Mouse (Mus musculus): ENCODE data around the gene Igll1. TPM values are rescaled to one million over a fixed set of nuclear protein-coding genes. Genes with fewer than 3 reads are reported as not detected.

The Igll1 gene
- polyA plus RNA-seq, 1 experiment from 2014 or later, result not detected

GRCm38 (mm10) chr16:16896015-16896381 lies 32.2 kb upstream of the Igll1 start:
- H3K4me1 ChIP-seq (ENCODE audit: control insufficient read depth, insufficient read depth, low read length), result peaks cover 8% of the 10 kb centered on the region
- peaks cover 11% of the 10 kb centered on the region for H3K36me3 ChIP-seq (ENCODE audit: control insufficient read depth, insufficient read depth, low read length)
- no peaks in the 10 kb centered on the region for H3K9me3 ChIP-seq (replicated peaks; ENCODE audit: control insufficient read depth, low read length)
- 27% methylated on average over 4 of the region's 4 CpGs for WGBS (ENCODE audit: insufficient replicate concordance)
- H3K9ac ChIP-seq (ENCODE audit: low read depth, low read length), result no peak overlapping the region
- no peak overlapping the region for H3K27ac ChIP-seq (ENCODE audit: low read depth, low read length)
- no peaks in the 10 kb centered on the region for H3K27me3 ChIP-seq (ENCODE audit: control insufficient read depth, insufficient read depth, low read length)
- ATAC-seq (replicated peaks; ENCODE audit: insufficient number of reproducible peaks, low FRiP score, low TSS enrichment), result peak; percentile 29
- H3K4me3 ChIP-seq (ENCODE audit: low read depth, low read length), result no peak overlapping the region
- H3K4me2 ChIP-seq, result no peak overlapping the region; the same call in 1 of the 2 replicates

- no peak overlapping the region for H3K4me3 ChIP-seq (ENCODE audit: low read depth, low read length)
- no peak overlapping the region for H3K4me2 ChIP-seq
- no peaks in the 10 kb centered on the region for H3K9me3 ChIP-seq (replicated peaks; ENCODE audit: control insufficient read depth, low read length)
- H3K27ac ChIP-seq (ENCODE audit: low read depth, low read length), result no peak overlapping the region
- H3K4me1 ChIP-seq (ENCODE audit: control insufficient read depth, insufficient read depth, low read length), result peaks cover 5% of the 10 kb centered on the region
- WGBS (ENCODE audit: insufficient replicate concordance), result 91% methylated on average over 7 of the region's 7 CpGs
- no peak overlapping the region for H3K9ac ChIP-seq (ENCODE audit: low read depth, low read length)
- ATAC-seq (replicated peaks; ENCODE audit: insufficient number of reproducible peaks, low FRiP score, low TSS enrichment), result no peak
- no peaks in the 10 kb centered on the region for H3K27me3 ChIP-seq (ENCODE audit: control insufficient read depth, insufficient read depth, low read length)
- H3K36me3 ChIP-seq (ENCODE audit: control insufficient read depth, insufficient read depth, low read length), result peaks cover 36% of the 10 kb centered on the region
These were observed 28.6 kb upstream of the Igll1 start for GRCm38 (mm10) chr16:16892366-16892765.

- Histone ChIP-seq H3K4me3 (ENCODE audit: low read depth, low read length) (no peak overlapping the region), H3K27ac (ENCODE audit: low read depth, low read length) (no peak overlapping the region), H3K9ac (ENCODE audit: low read depth, low read length) (no peak overlapping the region), H3K4me1 (ENCODE audit: control insufficient read depth, insufficient read depth, low read length) (no peaks in the 10 kb centered on the region), H3K9me3 (replicated peaks; ENCODE audit: control insufficient read depth, low read length) (no peaks in the 10 kb centered on the region), H3K4me2 (no peak overlapping the region), H3K36me3 (ENCODE audit: control insufficient read depth, insufficient read depth, low read length) (peaks cover 56% of the 10 kb centered on the region), H3K27me3 (ENCODE audit: control insufficient read depth, insufficient read depth, low read length) (no peaks in the 10 kb centered on the region)
- no peak for ATAC-seq (replicated peaks; ENCODE audit: insufficient number of reproducible peaks, low FRiP score, low TSS enrichment)
- 88% methylated on average over 1 of the region's 1 CpGs for WGBS (ENCODE audit: insufficient replicate concordance)
These were observed 24.6 kb upstream of the Igll1 start for GRCm38 (mm10) chr16:16888341-16888740.

GRCm38 (mm10) chr16:16879025-16879424 lies 15.2 kb upstream of the Igll1 start:
- H3K27me3 ChIP-seq (ENCODE audit: control insufficient read depth, insufficient read depth, low read length), result no peaks in the 10 kb centered on the region
- H3K36me3 ChIP-seq (ENCODE audit: control insufficient read depth, insufficient read depth, low read length), result peaks cover 36% of the 10 kb centered on the region
- no peak overlapping the region for H3K27ac ChIP-seq (ENCODE audit: low read depth, low read length)
- no peaks in the 10 kb centered on the region for H3K9me3 ChIP-seq (replicated peaks; ENCODE audit: control insufficient read depth, low read length)
- H3K4me2 ChIP-seq, result no peak overlapping the region
- no peak overlapping the region for H3K9ac ChIP-seq (ENCODE audit: low read depth, low read length)
- WGBS (ENCODE audit: insufficient replicate concordance), result 87% methylated on average over 5 of the region's 5 CpGs
- no peak overlapping the region for H3K4me3 ChIP-seq (ENCODE audit: low read depth, low read length)
- no peak for ATAC-seq (replicated peaks; ENCODE audit: insufficient number of reproducible peaks, low FRiP score, low TSS enrichment)
- no peaks in the 10 kb centered on the region for H3K4me1 ChIP-seq (ENCODE audit: control insufficient read depth, insufficient read depth, low read length)

GRCm38 (mm10) chr16:16870617-16871331 lies 7.0 kb upstream of the Igll1 start, which contains the start of the genes Top3b and Vpreb1:
Gene Top3b, plus strand, starts transcription at chr16:16870736.
Gene Vpreb1, minus strand, starts transcription at chr16:16870843.
- H3K9me3 ChIP-seq (replicated peaks; ENCODE audit: control insufficient read depth, low read length), result no peaks in the 10 kb centered on the region
- peak within 1 kb of the TSS; percentile 67 for H3K4me3 ChIP-seq (ENCODE audit: low read depth, low read length)
- under 1% methylated on average over 49 of the region's 49 CpGs for WGBS (ENCODE audit: insufficient replicate concordance)
- peaks cover 7% of the 10 kb centered on the region for H3K4me1 ChIP-seq (ENCODE audit: control insufficient read depth, insufficient read depth, low read length)
- H3K27me3 ChIP-seq (ENCODE audit: control insufficient read depth, insufficient read depth, low read length), result no peaks in the 10 kb centered on the region
- peak within 1 kb of the TSS; percentile 77 for H3K4me2 ChIP-seq
- peak within 1 kb of the TSS; percentile 79 for H3K9ac ChIP-seq (ENCODE audit: low read depth, low read length)
- H3K36me3 ChIP-seq (ENCODE audit: control insufficient read depth, insufficient read depth, low read length), result no peaks in the 10 kb centered on the region; the same call in 1 of the 2 replicates
- peak within 1 kb of the TSS; percentile 97 for H3K27ac ChIP-seq (ENCODE audit: low read depth, low read length)
- ATAC-seq (replicated peaks; ENCODE audit: insufficient number of reproducible peaks, low FRiP score, low TSS enrichment), result peak; percentile 92

- peak overlapping the region; percentile 77 for H3K4me2 ChIP-seq
- peak overlapping the region; percentile 97; the same call in 1 of the 2 replicates for H3K27ac ChIP-seq (ENCODE audit: low read depth, low read length)
- WGBS (ENCODE audit: insufficient replicate concordance), result 36% methylated on average over 7 of the region's 7 CpGs
- peak overlapping the region; percentile 79 for H3K9ac ChIP-seq (ENCODE audit: low read depth, low read length)
- ATAC-seq (replicated peaks; ENCODE audit: insufficient number of reproducible peaks, low FRiP score, low TSS enrichment), result peak; percentile 41; the same call in 1 of the 2 replicates
- H3K36me3 ChIP-seq (ENCODE audit: control insufficient read depth, insufficient read depth, low read length), result no peaks in the 10 kb centered on the region; the same call in 1 of the 2 replicates
- peaks cover 7% of the 10 kb centered on the region for H3K4me1 ChIP-seq (ENCODE audit: control insufficient read depth, insufficient read depth, low read length)
- no peaks in the 10 kb centered on the region for H3K9me3 ChIP-seq (replicated peaks; ENCODE audit: control insufficient read depth, low read length)
- no peaks in the 10 kb centered on the region for H3K27me3 ChIP-seq (ENCODE audit: control insufficient read depth, insufficient read depth, low read length)
- H3K4me3 ChIP-seq (ENCODE audit: low read depth, low read length), result peak overlapping the region; percentile 67
These were observed 6.4 kb upstream of the Igll1 start for GRCm38 (mm10) chr16:16870241-16870616.

- H3K9ac ChIP-seq (ENCODE audit: low read depth, low read length), result no peak overlapping the region
- no peak for ATAC-seq (replicated peaks; ENCODE audit: insufficient number of reproducible peaks, low FRiP score, low TSS enrichment)
- WGBS (ENCODE audit: insufficient replicate concordance), result 33% methylated on average over 5 of the region's 5 CpGs
- H3K4me3 ChIP-seq (ENCODE audit: low read depth, low read length), result no peak overlapping the region
- no peak overlapping the region for H3K4me2 ChIP-seq
- H3K36me3 ChIP-seq (ENCODE audit: control insufficient read depth, insufficient read depth, low read length), result no peaks in the 10 kb centered on the region
- no peak overlapping the region for H3K27ac ChIP-seq (ENCODE audit: low read depth, low read length)
- no peaks in the 10 kb centered on the region for H3K4me1 ChIP-seq (ENCODE audit: control insufficient read depth, insufficient read depth, low read length)
- H3K9me3 ChIP-seq (replicated peaks; ENCODE audit: control insufficient read depth, low read length), result no peaks in the 10 kb centered on the region
- H3K27me3 ChIP-seq (ENCODE audit: control insufficient read depth, insufficient read depth, low read length), result no peaks in the 10 kb centered on the region
These were observed 2.1 kb upstream of the Igll1 start for GRCm38 (mm10) chr16:16865696-16866561.

GRCm38 (mm10) chr16:16865217-16865616 lies 1.4 kb upstream of the Igll1 start:
- Histone ChIP-seq H3K4me1 (ENCODE audit: control insufficient read depth, insufficient read depth, low read length) (no peaks in the 10 kb centered on the region), H3K36me3 (ENCODE audit: control insufficient read depth, insufficient read depth, low read length) (no peaks in the 10 kb centered on the region), H3K4me2 (no peak overlapping the region), H3K9ac (ENCODE audit: low read depth, low read length) (no peak overlapping the region), H3K9me3 (replicated peaks; ENCODE audit: control insufficient read depth, low read length) (no peaks in the 10 kb centered on the region), H3K27me3 (ENCODE audit: control insufficient read depth, insufficient read depth, low read length) (no peaks in the 10 kb centered on the region), H3K27ac (ENCODE audit: low read depth, low read length) (no peak overlapping the region), H3K4me3 (ENCODE audit: low read depth, low read length) (no peak overlapping the region)
- no peak for ATAC-seq (replicated peaks; ENCODE audit: insufficient number of reproducible peaks, low FRiP score, low TSS enrichment)

All from heart, embryonic 11.5 days (tissue).